Mouse (Mus musculus): ENCODE data around the gene Phtf2.
"Not testable (repeated sequence)": the region's sequence is repeated elsewhere in the genome, so short reads cannot be mapped to it uniquely, and the experiment has no call there.

Phtf2 gene

GRCm38 (mm10) chr5:20864216-20864969, 17.5 kb downstream of the Phtf2 start:
- DNase-seq (ENCODE audit: low spot score), result no peak

- no peak for DNase-seq (ENCODE audit: low spot score)
These were observed 20.0 kb downstream of the Phtf2 start for GRCm38 (mm10) chr5:20861901-20862300.

GRCm38 (mm10) chr5:20860565-20860964, 21.4 kb downstream of the Phtf2 start:
- no peak for DNase-seq (ENCODE audit: low spot score)

GRCm38 (mm10) chr5:20858404-20858803, 23.5 kb downstream of the Phtf2 start:
- no peak for DNase-seq (ENCODE audit: low spot score)

GRCm38 (mm10) chr5:20855066-20855465, 26.9 kb downstream of the Phtf2 start:
- DNase-seq (ENCODE audit: low spot score), result no peak

GRCm38 (mm10) chr5:20847010-20847409, 34.9 kb downstream of the Phtf2 start:
- no peak for DNase-seq (ENCODE audit: low spot score)

GRCm38 (mm10) chr5:20843816-20844215, 38.1 kb downstream of the Phtf2 start:
- peak; percentile 12 for DNase-seq (ENCODE audit: low spot score)

GRCm38 (mm10) chr5:20843405-20843804, 38.5 kb downstream of the Phtf2 start:
- DNase-seq (ENCODE audit: low spot score), result no peak

GRCm38 (mm10) chr5:20837082-20837481, 44.8 kb downstream of the Phtf2 start:
- no peak for DNase-seq (ENCODE audit: low spot score)

GRCm38 (mm10) chr5:20834399-20834798, 47.5 kb downstream of the Phtf2 start:
- no peak for DNase-seq (ENCODE audit: low spot score)

- DNase-seq (ENCODE audit: low spot score), result no peak
These were observed 50.5 kb downstream of the Phtf2 start for GRCm38 (mm10) chr5:20831433-20831832.

GRCm38 (mm10) chr5:20830717-20831116, 51.2 kb downstream of the Phtf2 start:
- DNase-seq (ENCODE audit: low spot score), result no peak

- no peak for DNase-seq (ENCODE audit: low spot score)
These were observed 60.3 kb downstream of the Phtf2 start for GRCm38 (mm10) chr5:20821647-20822046.

- DNase-seq (ENCODE audit: low spot score), result no peak
These were observed 60.8 kb downstream of the Phtf2 start for GRCm38 (mm10) chr5:20821122-20821521.

- no peak for DNase-seq (ENCODE audit: low spot score)
These were observed 66.8 kb downstream of the Phtf2 start for GRCm38 (mm10) chr5:20815094-20815493.

GRCm38 (mm10) chr5:20810449-20810848, 71.5 kb downstream of the Phtf2 start:
- DNase-seq (ENCODE audit: low spot score), result no peak

GRCm38 (mm10) chr5:20795932-20796331, 86.0 kb downstream of the Phtf2 start:
- DNase-seq (ENCODE audit: low spot score), result no peak

- DNase-seq (ENCODE audit: low spot score), result no peak
These were observed 90.0 kb downstream of the Phtf2 start for GRCm38 (mm10) chr5:20791793-20792554.

GRCm38 (mm10) chr5:20786471-20786870, 95.5 kb downstream of the Phtf2 start:
- not testable (repeated sequence) for DNase-seq (ENCODE audit: low spot score)

GRCm38 (mm10) chr5:20781116-20781515, 100.8 kb downstream of the Phtf2 start:
- no peak for DNase-seq (ENCODE audit: low spot score)

GRCm38 (mm10) chr5:20779191-20779590, 102.7 kb downstream of the Phtf2 start:
- no peak for DNase-seq (ENCODE audit: low spot score)

GRCm38 (mm10) chr5:20778274-20778984, 103.5 kb downstream of the Phtf2 start:
- no peak for DNase-seq (ENCODE audit: low spot score)

- peak; percentile 51 for DNase-seq (ENCODE audit: low spot score)
These were observed 108.6 kb downstream of the Phtf2 start for GRCm38 (mm10) chr5:20773341-20773740.

Measured in layer of hippocampus, adult 9-10 months (tissue).